Mouse (Mus musculus) olfactory bulb, adult 2 months (tissue): Measurements from ENCODE around the gene Spi1.

Experiments
- CTCF ChIP-seq: fragments of 200-500 bp; IDR thresholded peaks from 2 replicates; pipeline ENCODE4 v1.5.1; 2012; ENCODE audit warnings: low read depth, mild to moderate bottlenecking, low read length, moderate library complexity; ENCODE audit not compliant: insufficient read depth
- POLR2A ChIP-seq: fragments of 200-500 bp; IDR thresholded peaks from 2 replicates; pipeline ENCODE4 v1.6.1; 2012; ENCODE audit warnings: mild to moderate bottlenecking, low read depth, low read length, moderate library complexity; ENCODE audit not compliant: insufficient read depth

- TF ChIP-seq CTCF: no peak
- no peak for TF ChIP-seq POLR2A
Observed at GRCm38 (mm10) chr2:91115578-91115970, 33.4 kb downstream of the Spi1 start.
